Mouse (Mus musculus): ENCODE data around the gene Ms4a4a. TPM values are rescaled to one million over a fixed set of nuclear protein-coding genes. Genes with fewer than 3 reads are reported as not detected.

Gene Ms4a4a
- 0.30 TPM in 1 of 2 replicates, not detected in the other for polyA plus RNA-seq (2021; fragmentation: Nextera tagmentation)
- long read RNA-seq, experiment 1 = 0 reads
- long read RNA-seq, experiment 2 = 0 reads

DNA sequence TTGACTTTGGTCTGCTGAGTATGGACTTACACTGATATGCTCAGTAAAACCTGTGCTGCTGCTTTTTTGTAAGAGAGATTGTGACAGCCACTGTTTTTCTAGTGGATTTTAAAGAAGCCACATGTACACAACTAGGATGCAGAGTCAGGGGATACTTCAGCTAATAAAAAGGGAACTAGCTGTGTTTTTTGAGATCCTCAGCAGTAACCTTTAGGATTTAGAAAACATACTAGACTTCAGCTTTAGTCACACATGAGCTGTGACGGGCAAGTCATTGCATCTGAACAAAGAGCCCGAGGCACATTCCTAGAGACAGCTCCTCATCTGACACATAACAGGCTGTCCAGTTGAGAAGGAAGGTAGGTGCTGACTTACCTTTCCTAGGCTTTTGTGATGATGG is at the start of gene Ms4a4a:
Gene Ms4a4a, plus strand, starts transcription at position 251 of the 400 bp plus-strand sequence.

DNA sequence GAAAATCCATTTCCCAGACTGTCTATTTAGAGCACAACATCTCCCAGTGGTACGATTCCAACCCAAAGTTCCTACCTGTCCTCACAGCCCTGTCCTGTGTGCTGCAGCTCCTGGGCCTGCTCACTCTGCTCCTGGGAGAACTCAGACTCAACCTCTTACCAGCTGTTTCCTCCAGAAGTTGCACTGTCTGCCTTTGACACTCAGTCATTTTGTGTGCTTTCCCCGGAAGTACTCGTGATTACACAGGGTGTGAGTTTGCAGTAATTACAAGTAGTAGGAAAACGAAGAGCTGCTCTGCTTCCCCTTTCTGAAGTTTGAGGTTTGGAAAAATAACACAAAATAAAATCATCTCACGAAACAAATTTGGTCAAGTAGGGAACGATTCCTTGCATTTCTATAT is 39.4 kb upstream of the Ms4a4a start, which contains the start of gene Ms4a7:
Gene Ms4a7, minus strand, starts transcription at position 215 of the 400 bp plus-strand sequence.

DNA sequence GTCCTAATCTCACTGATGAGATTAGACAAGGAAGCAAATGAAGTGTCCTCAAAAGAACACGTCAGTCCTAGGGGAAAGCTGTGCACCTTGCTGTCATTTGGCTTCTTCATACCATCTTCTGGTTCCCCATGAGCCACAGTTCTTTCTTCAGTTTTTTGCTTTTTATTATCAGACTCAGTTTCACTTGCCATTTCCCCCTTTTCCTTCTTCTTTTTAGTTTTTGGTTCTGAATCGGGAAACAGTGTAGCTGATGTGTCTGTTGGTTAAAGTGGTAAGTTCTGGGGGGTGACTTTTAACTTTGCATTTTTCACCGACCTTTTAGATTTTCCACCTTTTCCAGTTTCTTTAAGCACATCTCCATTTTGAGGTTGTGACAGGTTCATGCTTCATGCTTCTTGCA is 29.2 kb downstream of the Ms4a4a start, which contains the start of gene Ms4a4c:
Gene Ms4a4c, plus strand, starts transcription at position 244 of the 400 bp plus-strand sequence.

Other genes starting within 250 kb of the Ms4a4a start
- gene 1700017D01Rik, start 244.6 kb upstream of the Ms4a4a start, polyA plus RNA-seq (2021; fragmentation: Nextera tagmentation) = not detected in 2 replicates
- gene 1700025F22Rik, start 210.2 kb upstream of the Ms4a4a start, polyA plus RNA-seq (2021; fragmentation: Nextera tagmentation) = not detected in 2 replicates
- gene Ms4a13, start 178.8 kb upstream of the Ms4a4a start, polyA plus RNA-seq (2021; fragmentation: Nextera tagmentation) = not detected in 2 replicates
- not detected in 2 replicates for gene Ms4a12, start 143.1 kb upstream of the Ms4a4a start, polyA plus RNA-seq (2021; fragmentation: Nextera tagmentation)
- gene Ms4a1, start 109.3 kb upstream of the Ms4a4a start, polyA plus RNA-seq (2021; fragmentation: Nextera tagmentation) = not detected in 2 replicates
- gene Ms4a5, start 91.7 kb upstream of the Ms4a4a start, polyA plus RNA-seq (2021; fragmentation: Nextera tagmentation) = not detected in 2 replicates
- not detected in 2 replicates for gene Ms4a14, start 61.1 kb upstream of the Ms4a4a start, polyA plus RNA-seq (2021; fragmentation: Nextera tagmentation)
- 0.95 and 1.3 TPM in 2 replicates for gene Ms4a7, start 39.4 kb upstream of the Ms4a4a start, polyA plus RNA-seq (2021; fragmentation: Nextera tagmentation)
- 0.15 and 0.60 TPM in 2 replicates for gene Ms4a4c, start 29.2 kb downstream of the Ms4a4a start, polyA plus RNA-seq (2021; fragmentation: Nextera tagmentation)
- gene Ms4a4b, start 68.0 kb downstream of the Ms4a4a start, polyA plus RNA-seq (2021; fragmentation: Nextera tagmentation) = 0.23 TPM in 1 of 2 replicates, not detected in the other
- 0.92 and 1.4 TPM in 2 replicates for gene Ms4a6c, start 93.8 kb downstream of the Ms4a4a start, polyA plus RNA-seq (2021; fragmentation: Nextera tagmentation)
- gene Gm8369, start 110.4 kb downstream of the Ms4a4a start, polyA plus RNA-seq (2021; fragmentation: Nextera tagmentation) = 0.40 TPM in 1 of 2 replicates, not detected in the other
- gene Ms4a6b, start 141.0 kb downstream of the Ms4a4a start, polyA plus RNA-seq (2021; fragmentation: Nextera tagmentation) = 2.0 and 2.5 TPM in 2 replicates
- not detected in 2 replicates for gene Ms4a4d, start 161.3 kb downstream of the Ms4a4a start, polyA plus RNA-seq (2021; fragmentation: Nextera tagmentation)
- gene Ms4a6d, start 229.3 kb downstream of the Ms4a4a start, polyA plus RNA-seq (2021; fragmentation: Nextera tagmentation) = 1.5 and 1.8 TPM in 2 replicates
- gene Ms4a2, start 248.2 kb downstream of the Ms4a4a start, polyA plus RNA-seq (2021; fragmentation: Nextera tagmentation) = not detected in 2 replicates